Mouse (Mus musculus): ENCODE measurements at regions not wholly inside any gene's neighbourhood (a gene's known extent, or its start where the extent isn't known, plus 50 kb on each side); places are given as distances from the start of the nearest gene placed in this dataset.

GRCm38 (mm10) chr8:26226612-26227528 lies 107.5 kb downstream of the Gm45692 start:
- no peak for DNase-seq (ENCODE audit: low spot score in 2 of 2)

- no peak for DNase-seq (ENCODE audit: low spot score in 2 of 2)
Measured at GRCm38 (mm10) chr8:26227529-26227895, 108.2 kb downstream of the Gm45692 start.

- DNase-seq (ENCODE audit: low spot score in 2 of 2) = no peak
Measured at GRCm38 (mm10) chr8:26229548-26229947, 110.2 kb downstream of the Gm45692 start.

GRCm38 (mm10) chr8:26239075-26239474 lies 119.7 kb downstream of the Gm45692 start:
- DNase-seq (ENCODE audit: low spot score in 2 of 2) = no peak

- DNase-seq (ENCODE audit: low spot score in 2 of 2) = no peak
Measured at GRCm38 (mm10) chr8:26239604-26240003, 120.3 kb downstream of the Gm45692 start.

GRCm38 (mm10) chr8:26243743-26244142 lies 124.4 kb downstream of the Gm45692 start:
- peak in 1 of 2 experiments; percentile 14 for DNase-seq (ENCODE audit: low spot score in 2 of 2)

GRCm38 (mm10) chr8:26244308-26244707 lies 125.0 kb downstream of the Gm45692 start:
- no peak for DNase-seq (ENCODE audit: low spot score in 2 of 2)

GRCm38 (mm10) chr8:26255191-26255669 lies 135.9 kb downstream of the Gm45692 start:
- DNase-seq (ENCODE audit: low spot score in 2 of 2) = no peak

- no peak for DNase-seq (ENCODE audit: low spot score in 2 of 2)
Measured at GRCm38 (mm10) chr8:26260294-26260693, 141.0 kb downstream of the Gm45692 start.

- DNase-seq (ENCODE audit: low spot score in 2 of 2) = no peak
Measured at GRCm38 (mm10) chr8:26262536-26262935, 143.2 kb downstream of the Gm45692 start.

- no peak for DNase-seq (ENCODE audit: low spot score in 2 of 2)
Measured at GRCm38 (mm10) chr8:26264869-26265321, 145.6 kb downstream of the Gm45692 start.

- no peak for DNase-seq (ENCODE audit: low spot score in 2 of 2)
Measured at GRCm38 (mm10) chr8:26265366-26265765, 146.0 kb downstream of the Gm45692 start.

GRCm38 (mm10) chr8:26266384-26266783 lies 147.1 kb downstream of the Gm45692 start:
- no peak for DNase-seq (ENCODE audit: low spot score in 2 of 2)

GRCm38 (mm10) chr8:26267569-26267968 lies 148.2 kb downstream of the Gm45692 start:
- no peak for DNase-seq (ENCODE audit: low spot score in 2 of 2)

GRCm38 (mm10) chr8:26268751-26269415 lies 149.5 kb downstream of the Gm45692 start:
- DNase-seq (ENCODE audit: low spot score in 2 of 2) = no peak

GRCm38 (mm10) chr8:26272110-26272509 lies 152.8 kb downstream of the Gm45692 start:
- no peak for DNase-seq (ENCODE audit: low spot score in 2 of 2)

GRCm38 (mm10) chr8:26272675-26273414 lies 153.5 kb downstream of the Gm45692 start:
- no peak for DNase-seq (ENCODE audit: low spot score in 2 of 2)

GRCm38 (mm10) chr8:26273415-26273760 lies 154.1 kb downstream of the Gm45692 start:
- no peak for DNase-seq (ENCODE audit: low spot score in 2 of 2)

GRCm38 (mm10) chr8:26273792-26274191 lies 154.5 kb downstream of the Gm45692 start:
- no peak for DNase-seq (ENCODE audit: low spot score in 2 of 2)

GRCm38 (mm10) chr8:26274481-26274880 lies 155.1 kb downstream of the Gm45692 start:
- DNase-seq (ENCODE audit: low spot score in 2 of 2) = no peak

- DNase-seq (ENCODE audit: low spot score in 2 of 2) = no peak
Measured at GRCm38 (mm10) chr8:26282156-26282935, 163.0 kb downstream of the Gm45692 start.
